Mouse (Mus musculus) gastrocnemius, postnatal 10 days (tissue): ENCODE measurements around the gene Lpar1. TPM values are rescaled to one million over a fixed set of nuclear protein-coding genes. Genes with fewer than 3 reads are reported as not detected.
"Not testable (repeated sequence)": the region's sequence is repeated elsewhere in the genome, so short reads cannot be mapped to it uniquely, and the experiment has no call there.

ENCODE experiments used
- DNase-seq: peaks from one replicate; pipeline ENCODE4 v3.0.0; 2021; ENCODE audit warnings: mixed read lengths
- total RNA-seq, 2 experiments: library from RNA; stranded (reverse); gene quantifications; 2 replicates each; pipeline ENCODE4 v1.2.3; 2021

Lpar1 gene
- total RNA-seq, 2 experiments from 2014 or later, result 32.5 to 46.0 TPM

- no peak for DNase-seq
Observed at GRCm38 (mm10) chr4:58546441-58547272, 7.0 kb downstream of the Lpar1 start.

GRCm38 (mm10) chr4:58545888-58546432 is 7.7 kb downstream of the Lpar1 start:
- no peak for DNase-seq

GRCm38 (mm10) chr4:58543171-58543570 is 10.5 kb downstream of the Lpar1 start:
- DNase-seq, result no peak

GRCm38 (mm10) chr4:58542656-58543055 is 11.0 kb downstream of the Lpar1 start:
- not testable (repeated sequence) for DNase-seq

GRCm38 (mm10) chr4:58540841-58541240 is 12.9 kb downstream of the Lpar1 start:
- DNase-seq, result no peak

GRCm38 (mm10) chr4:58540385-58540784 is 13.3 kb downstream of the Lpar1 start:
- no peak for DNase-seq

GRCm38 (mm10) chr4:58538696-58539095 is 15.0 kb downstream of the Lpar1 start:
- no peak for DNase-seq

- no peak for DNase-seq
Observed at GRCm38 (mm10) chr4:58535754-58536153, 17.9 kb downstream of the Lpar1 start.

- no peak for DNase-seq
Observed at GRCm38 (mm10) chr4:58534726-58535350, 18.9 kb downstream of the Lpar1 start.

- no peak for DNase-seq
Observed at GRCm38 (mm10) chr4:58534141-58534571, 19.5 kb downstream of the Lpar1 start.

GRCm38 (mm10) chr4:58533519-58533918 is 20.2 kb downstream of the Lpar1 start:
- no peak for DNase-seq

- no peak for DNase-seq
Observed at GRCm38 (mm10) chr4:58532326-58532725, 21.4 kb downstream of the Lpar1 start.

- no peak for DNase-seq
Observed at GRCm38 (mm10) chr4:58530706-58531105, 23.0 kb downstream of the Lpar1 start.

GRCm38 (mm10) chr4:58530279-58530678 is 23.4 kb downstream of the Lpar1 start:
- no peak for DNase-seq

GRCm38 (mm10) chr4:58527852-58528251 is 25.8 kb downstream of the Lpar1 start:
- no peak for DNase-seq

- DNase-seq, result no peak
Observed at GRCm38 (mm10) chr4:58521137-58521536, 32.6 kb downstream of the Lpar1 start.

GRCm38 (mm10) chr4:58520531-58520930 is 33.2 kb downstream of the Lpar1 start:
- no peak for DNase-seq

GRCm38 (mm10) chr4:58519891-58520290 is 33.8 kb downstream of the Lpar1 start:
- no peak for DNase-seq

GRCm38 (mm10) chr4:58518215-58518988 is 35.3 kb downstream of the Lpar1 start:
- DNase-seq, result no peak

- no peak for DNase-seq
Observed at GRCm38 (mm10) chr4:58516810-58517209, 36.9 kb downstream of the Lpar1 start.

GRCm38 (mm10) chr4:58516221-58516620 is 37.5 kb downstream of the Lpar1 start:
- no peak for DNase-seq

GRCm38 (mm10) chr4:58511554-58511953 is 42.1 kb downstream of the Lpar1 start:
- DNase-seq, result no peak

GRCm38 (mm10) chr4:58508833-58509232 is 44.9 kb downstream of the Lpar1 start:
- no peak for DNase-seq
